Mouse (Mus musculus) kidney, postnatal 10 days (tissue): ENCODE measurements around the gene Dgcr8.
"Not testable (repeated sequence)": the region's sequence is repeated elsewhere in the genome, so short reads cannot be mapped to it uniquely, and the experiment has no call there.

Source experiments
- DNase-seq: peaks from one replicate; pipeline ENCODE4 v3.0.0; 2021; ENCODE audit warnings: mixed read lengths

Dgcr8 gene

GRCm38 (mm10) chr16:18289067-18289588 is at the start of gene Dgcr8:
Dgcr8 (minus strand) TSS chr16:18289246.
- peak; percentile 99 for DNase-seq

- DNase-seq = no peak
Measured at GRCm38 (mm10) chr16:18337261-18337660, 48.2 kb upstream of the Dgcr8 start.

GRCm38 (mm10) chr16:18335981-18336380 is 46.9 kb upstream of the Dgcr8 start:
- DNase-seq = no peak

- DNase-seq = peak; percentile 31
Measured at GRCm38 (mm10) chr16:18333976-18334375, 44.9 kb upstream of the Dgcr8 start.

GRCm38 (mm10) chr16:18328524-18328923 is 39.5 kb upstream of the Dgcr8 start:
- no peak for DNase-seq

- DNase-seq = no peak
Measured at GRCm38 (mm10) chr16:18327936-18328335, 38.9 kb upstream of the Dgcr8 start.

GRCm38 (mm10) chr16:18325741-18326140 is 36.7 kb upstream of the Dgcr8 start:
- DNase-seq = no peak

GRCm38 (mm10) chr16:18324031-18324430 is 35.0 kb upstream of the Dgcr8 start:
- DNase-seq = no peak

- DNase-seq = no peak
Measured at GRCm38 (mm10) chr16:18323460-18323859, 34.4 kb upstream of the Dgcr8 start.

- DNase-seq = no peak
Measured at GRCm38 (mm10) chr16:18321443-18321842, 32.4 kb upstream of the Dgcr8 start.

- no peak for DNase-seq
Measured at GRCm38 (mm10) chr16:18318992-18319391, 29.9 kb upstream of the Dgcr8 start.

GRCm38 (mm10) chr16:18308159-18308558 is 19.1 kb upstream of the Dgcr8 start:
- DNase-seq = no peak

GRCm38 (mm10) chr16:18289614-18290013 is 568 bp upstream of the Dgcr8 start:
- DNase-seq = not testable (repeated sequence)

GRCm38 (mm10) chr16:18288581-18289061 is 425 bp downstream of the Dgcr8 start:
- DNase-seq = peak; percentile 86

GRCm38 (mm10) chr16:18288166-18288565 is 880 bp downstream of the Dgcr8 start:
- peak; percentile 11 for DNase-seq

GRCm38 (mm10) chr16:18275166-18275565 is 13.9 kb downstream of the Dgcr8 start:
- DNase-seq = no peak

- no peak for DNase-seq
Measured at GRCm38 (mm10) chr16:18268182-18268581, 20.9 kb downstream of the Dgcr8 start.

GRCm38 (mm10) chr16:18265024-18265423 is 24.0 kb downstream of the Dgcr8 start:
- no peak for DNase-seq

GRCm38 (mm10) chr16:18258221-18258620 is 30.8 kb downstream of the Dgcr8 start, which contains the start of gene Gm49776:
Gm49776 (minus strand) TSS chr16:18258321.
- no peak for DNase-seq

GRCm38 (mm10) chr16:18253866-18254265 is 35.2 kb downstream of the Dgcr8 start:
- no peak for DNase-seq

- DNase-seq = no peak
Measured at GRCm38 (mm10) chr16:18252736-18253135, 36.3 kb downstream of the Dgcr8 start.

- no peak for DNase-seq
Measured at GRCm38 (mm10) chr16:18250828-18251790, 37.9 kb downstream of the Dgcr8 start.

GRCm38 (mm10) chr16:18250231-18250630 is 38.8 kb downstream of the Dgcr8 start:
- DNase-seq = no peak
